7 mouse cellular contexts compared by ENCODE assay signal in the genomic region with DNA sequence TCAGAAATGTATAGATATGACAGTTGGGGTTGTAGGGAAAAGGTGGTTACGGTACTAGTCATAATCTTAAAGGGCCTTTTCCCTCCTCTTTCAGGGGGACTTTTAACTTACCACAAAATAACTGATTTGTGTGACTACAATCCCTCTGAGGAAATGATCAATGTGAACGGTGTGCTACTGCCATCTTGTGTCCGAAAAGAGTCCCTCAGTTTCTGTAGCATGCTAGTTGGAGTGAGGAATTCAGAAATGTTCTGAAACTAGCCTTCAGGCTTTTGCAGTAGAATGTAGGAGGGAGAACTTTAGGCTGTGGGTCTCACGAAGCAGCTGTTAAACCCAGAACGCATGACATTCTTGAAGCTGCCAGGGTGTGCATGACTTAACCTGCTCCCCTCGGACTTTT.
DNase-seq lines count a peak whose midpoint lies in the region; ATAC-seq and TF ChIP-seq lines count a peak whose summit lies in the region.

No protein-coding gene starts in this region.

- intact Hi-C loops in left cerebral cortex, postnatal 14 days (cut with DNase I), result loop anchor here (1.0 to 5.0 kb wide), 4 partner anchors 235 to 1074 kb away; no protein-coding TSS in a partner anchor

- no peak overlapping the region for H3K4me3 ChIP-seq in forebrain, embryonic 13.5 days
- H3K4me3 ChIP-seq in midbrain, postnatal 0 days (ENCODE audit: low read depth, low read length), result no peak overlapping the region

- 35% methylated on average over 6 of the region's 6 CpGs for WGBS in forebrain, embryonic 13.5 days
- WGBS in midbrain, postnatal 0 days, result 38% methylated on average over 6 of the region's 6 CpGs

- no peaks in the 10 kb centered on the region for H3K36me3 ChIP-seq in forebrain, embryonic 13.5 days (ENCODE audit: poor library complexity, severe bottlenecking)
- H3K36me3 ChIP-seq in midbrain, postnatal 0 days (ENCODE audit: insufficient read depth, low read length), result no peaks in the 10 kb centered on the region

- peak; percentile 94 for DNase-seq in NIH3T3 (ENCODE audit: low read depth)
- DNase-seq in brain, adult 2 months (ENCODE audit: low read depth, low spot score), result peak; percentile 77
- peak; percentile 85 for DNase-seq in hindlimb bud, embryonic 11.5 days (ENCODE audit: extremely low spot score, low read depth, low spot score)
- peak; percentile 37 to 68 for DNase-seq in left cerebral cortex, postnatal 14 days (ENCODE audit: low spot score in 2 of 2)
- peak; percentile 81 for DNase-seq in midbrain, postnatal 0 days (ENCODE audit: low spot score)
- no peak for DNase-seq in thymus, postnatal 4 days

- no peaks in the 10 kb centered on the region for H3K4me1 ChIP-seq in forebrain, embryonic 13.5 days
- H3K4me1 ChIP-seq in midbrain, postnatal 0 days (ENCODE audit: insufficient read depth, low read length), result no peaks in the 10 kb centered on the region; the same call in 1 of the 2 replicates

- H3K27me3 ChIP-seq in forebrain, embryonic 13.5 days, result no peaks in the 10 kb centered on the region
- no peaks in the 10 kb centered on the region for H3K27me3 ChIP-seq in midbrain, postnatal 0 days (ENCODE audit: insufficient read depth, low read length)

- H3K4me2 ChIP-seq in forebrain, embryonic 13.5 days, result no peak overlapping the region
- no peak overlapping the region for H3K4me2 ChIP-seq in midbrain, postnatal 0 days (ENCODE audit: low read depth, low read length, poor library complexity, severe bottlenecking)

- peak; percentile 93 for TF ChIP-seq CTCF in midbrain, postnatal 0 days (IDR thresholded peaks at IDR 0.05)

- no peak overlapping the region for H3K9ac ChIP-seq in forebrain, embryonic 13.5 days
- H3K9ac ChIP-seq in midbrain, postnatal 0 days (replicated peaks; ENCODE audit: low read length, poor library complexity, severe bottlenecking), result no peak overlapping the region

- no peaks in the 10 kb centered on the region for H3K9me3 ChIP-seq in forebrain, embryonic 13.5 days (replicated peaks)
- no peaks in the 10 kb centered on the region for H3K9me3 ChIP-seq in midbrain, postnatal 0 days (ENCODE audit: low read length)

- peak; percentile 73 for ATAC-seq in forebrain, embryonic 13.5 days
- ATAC-seq in midbrain, postnatal 0 days (ENCODE audit: low FRiP score), result no peak

- no peak overlapping the region for H3K27ac ChIP-seq in forebrain, embryonic 13.5 days
- H3K27ac ChIP-seq in midbrain, postnatal 0 days (ENCODE audit: low read depth, low read length), result no peak overlapping the region
